Mouse (Mus musculus) myocyte (in vitro differentiated cells): ENCODE measurements around the gene Cog8. TPM values are rescaled to one million over a fixed set of nuclear protein-coding genes. Genes with fewer than 3 reads are reported as not detected.
"Not testable (repeated sequence)": the region's sequence is repeated elsewhere in the genome, so short reads cannot be mapped to it uniquely, and the experiment has no call there.

Source experiments
- H3K27me3 ChIP-seq: one replicate; pipeline ENCODE4 v1.6.1; 2011; ENCODE audit not compliant: control insufficient read depth, insufficient read depth, insufficient read length
- H3K36me3 ChIP-seq: one replicate; pipeline ENCODE4 v1.6.1; 2011; ENCODE audit not compliant: control insufficient read depth, insufficient read depth
- H3K4me2 ChIP-seq: one replicate; pipeline ENCODE4 v1.6.1; 2011; ENCODE audit warnings: low read depth, control low read depth
- H3K4me3 ChIP-seq: one replicate; pipeline ENCODE4 v1.5.1; 2011; ENCODE audit warnings: mild to moderate bottlenecking, control low read depth, moderate library complexity
- H3K79me2 ChIP-seq: one replicate; pipeline ENCODE4 v1.6.1; 2011; ENCODE audit not compliant: control insufficient read depth, insufficient read depth
- H3ac ChIP-seq: one replicate; pipeline ENCODE4 v1.6.1; 2011; ENCODE audit not compliant: control insufficient read depth, insufficient read length
- CEBPB ChIP-seq: IDR thresholded peaks from 2 replicates; pipeline ENCODE4 v1.6.1; 2011; ENCODE audit warnings: mild to moderate bottlenecking, moderate library complexity; ENCODE audit not compliant: poor library complexity, insufficient read depth, severe bottlenecking
- E2F4 ChIP-seq: IDR thresholded peaks from one replicate; pipeline ENCODE4 v1.6.1; 2011; ENCODE audit warnings: mild to moderate bottlenecking, control low read depth, moderate library complexity; ENCODE audit not compliant: insufficient read depth
- MAX ChIP-seq: IDR thresholded peaks from one replicate; pipeline ENCODE4 v1.6.1; 2011; ENCODE audit warnings: low read depth, mild to moderate bottlenecking, control low read depth
- MYOD1 ChIP-seq, 3 experiments: IDR thresholded peaks; one replicate each; pipeline ENCODE4 v1.6.1; 2011; ENCODE audit warnings: control low read depth in 2 of 3, low read depth in 2 of 3, mild to moderate bottlenecking in 2 of 3, moderate library complexity in 1 of 3; ENCODE audit not compliant: insufficient read length in 2 of 3, control insufficient read depth in 1 of 3
- MYOG ChIP-seq, 3 experiments: IDR thresholded peaks; one replicate each; pipeline ENCODE4 v1.6.1; 2011; ENCODE audit warnings: control low read depth in 2 of 3, low read depth in 2 of 3, mild to moderate bottlenecking in 2 of 3; ENCODE audit not compliant: insufficient read length in 2 of 3, control insufficient read depth in 1 of 3, insufficient read depth in 1 of 3
- POLR2A ChIP-seq: IDR thresholded peaks from one replicate; pipeline ENCODE4 v1.6.1; 2011; ENCODE audit warnings: low read depth, mild to moderate bottlenecking, control low read depth, moderate library complexity; ENCODE audit not compliant: insufficient read length
- POLR2AphosphoS2 ChIP-seq: IDR thresholded peaks from one replicate; pipeline ENCODE4 v1.6.1; 2011; ENCODE audit warnings: low read depth, control low read depth; ENCODE audit not compliant: insufficient read length
- REST ChIP-seq: IDR thresholded peaks from one replicate; pipeline ENCODE4 v1.6.1; 2011; ENCODE audit warnings: mild to moderate bottlenecking, control low read depth, moderate library complexity; ENCODE audit not compliant: insufficient read depth, insufficient read length
- SRF ChIP-seq: IDR thresholded peaks from one replicate; pipeline ENCODE4 v1.6.1; 2011; ENCODE audit warnings: low read depth; ENCODE audit not compliant: control insufficient read depth, insufficient read length
- TCF12 ChIP-seq: IDR thresholded peaks from one replicate; pipeline ENCODE4 v1.6.1; 2011; ENCODE audit warnings: mild to moderate bottlenecking, control low read depth; ENCODE audit not compliant: poor library complexity, insufficient read depth, severe bottlenecking
- TCF3 ChIP-seq: IDR thresholded peaks from one replicate; pipeline ENCODE4 v1.6.1; 2011; ENCODE audit warnings: low read depth, control low read depth; ENCODE audit not compliant: insufficient read length
- USF1 ChIP-seq: IDR thresholded peaks from one replicate; pipeline ENCODE4 v1.6.1; 2011; ENCODE audit warnings: low read depth, mild to moderate bottlenecking, control low read depth, moderate library complexity
- polyA plus RNA-seq: library from polyadenylated mRNA; unstranded; fragments of >200 nt; fragmentation: generic; extraction: Trizol; gene quantifications from one replicate; pipeline ENCODE4 v1.2.1, GENCODE M21; 2012; ENCODE audit warnings: missing spikeins

The Cog8 gene
- polyA plus RNA-seq, 1 experiment: 28.3 TPM

DNA sequence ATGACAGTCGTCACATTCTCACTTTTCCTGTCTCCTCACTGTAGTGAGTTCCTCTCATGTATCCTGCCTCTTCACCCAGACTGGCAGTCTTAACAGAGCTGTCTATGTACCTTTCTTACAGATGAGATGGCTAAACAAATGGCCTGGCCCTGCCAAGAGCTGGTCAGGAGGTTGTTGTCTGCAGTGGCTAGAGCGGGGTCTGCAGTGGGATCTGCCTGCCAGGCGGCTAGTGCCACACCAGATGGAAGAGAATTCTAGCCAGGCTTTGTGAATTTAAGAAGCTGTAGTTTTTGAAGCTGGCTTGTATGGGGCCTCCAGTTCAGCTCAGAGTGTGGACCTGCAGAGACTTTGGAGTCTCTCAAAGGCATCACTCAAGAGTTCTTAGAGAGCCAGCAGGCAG, 20.8 kb downstream of the Cog8 start:
- TF ChIP-seq USF1: no peak
- TF ChIP-seq MYOG (IDR thresholded peaks at IDR 0.05; ENCODE audit: control insufficient read depth in 1 of 3, insufficient read depth in 1 of 3, insufficient read length in 2 of 3, low read depth in 2 of 3): no peak
- no peak for TF ChIP-seq TCF3
- no peak for TF ChIP-seq MAX
- no peak for TF ChIP-seq POLR2AphosphoS2
- TF ChIP-seq POLR2A: no peak
- no peak for TF ChIP-seq MYOD1 (IDR thresholded peaks at IDR 0.05; ENCODE audit: control insufficient read depth in 1 of 3, insufficient read length in 2 of 3, low read depth in 2 of 3)
- TF ChIP-seq SRF: no peak
- no peak for TF ChIP-seq TCF12
- no peak for TF ChIP-seq REST
- no peak for TF ChIP-seq CEBPB
- no peak for TF ChIP-seq E2F4
- Histone ChIP-seq H3K27me3 (no peaks in the 10 kb centered on the region), H3K4me2 (no peak overlapping the region), H3K36me3 (peaks cover 10% of the 10 kb centered on the region), H3K4me3 (no peak overlapping the region), H3ac (no peak overlapping the region), H3K79me2 (peaks cover 34% of the 10 kb centered on the region)

DNA sequence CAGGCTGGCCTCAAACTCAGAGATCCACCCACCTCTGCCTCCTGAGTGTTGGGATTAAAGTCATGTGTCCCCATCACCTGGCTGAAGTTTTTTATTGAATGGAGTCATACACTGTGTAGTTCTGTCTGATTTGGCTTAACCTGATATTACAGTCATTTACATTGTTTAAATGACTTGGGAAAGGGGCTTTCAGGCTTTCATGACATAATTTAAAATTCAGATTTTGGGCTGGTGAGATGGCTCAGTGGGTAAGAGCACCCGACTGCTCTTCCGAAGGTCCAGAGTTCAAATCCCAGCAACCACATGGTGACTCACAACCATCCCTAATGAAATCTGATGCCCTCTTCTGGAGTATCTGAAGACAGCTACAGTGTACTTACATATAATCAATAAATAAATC, 22.9 kb downstream of the Cog8 start:
- not testable (repeated sequence) for H3K36me3 ChIP-seq, H3K4me2 ChIP-seq, H3K27me3 ChIP-seq, H3K4me3 ChIP-seq, H3ac ChIP-seq
- peaks cover 34% of the 10 kb centered on the region for H3K79me2 ChIP-seq

DNA sequence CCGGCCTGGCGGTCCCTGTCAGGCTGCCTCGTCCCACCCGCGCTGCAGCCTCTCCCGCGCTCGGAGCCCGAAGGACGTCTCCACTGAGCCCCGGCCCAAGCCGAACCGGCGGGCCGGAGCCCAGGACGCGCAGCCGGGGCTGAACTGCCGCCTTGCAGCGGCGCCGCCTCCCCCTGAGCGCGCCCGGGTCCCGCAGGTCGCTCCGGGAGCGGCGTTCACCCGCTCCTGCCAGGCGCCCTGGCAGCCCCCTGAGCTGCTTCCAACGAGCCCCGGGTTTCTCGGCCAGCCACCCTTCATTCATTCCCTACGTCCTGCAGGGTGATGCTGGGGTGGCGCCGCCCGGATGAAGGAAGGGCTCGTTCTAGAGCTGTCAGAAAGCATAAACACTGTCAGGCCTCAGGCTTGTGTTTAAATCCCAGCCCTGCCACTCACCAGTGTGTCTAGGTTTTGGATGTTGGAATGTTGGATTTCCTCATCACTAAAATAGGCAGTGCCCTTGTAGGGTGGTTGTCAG, 24.9 kb downstream of the Cog8 start:
- peak overlapping the region; percentile 74 for H3K4me2 ChIP-seq
- H3ac ChIP-seq: peak overlapping the region; percentile 82
- TF ChIP-seq CEBPB (no peak), E2F4 (no peak), POLR2AphosphoS2 (no peak), USF1 (no peak), MAX (no peak), TCF12 (no peak), TCF3 (no peak), MYOD1 (IDR thresholded peaks at IDR 0.05; ENCODE audit: control insufficient read depth in 1 of 3, insufficient read length in 2 of 3, low read depth in 2 of 3) (no peak), REST (no peak), SRF (no peak), POLR2A (no peak), MYOG (IDR thresholded peaks at IDR 0.05; ENCODE audit: control insufficient read depth in 1 of 3, insufficient read depth in 1 of 3, insufficient read length in 2 of 3, low read depth in 2 of 3) (no peak)
- no peaks in the 10 kb centered on the region for H3K36me3 ChIP-seq
- no peaks in the 10 kb centered on the region for H3K27me3 ChIP-seq
- peaks cover 34% of the 10 kb centered on the region for H3K79me2 ChIP-seq
- peak overlapping the region; percentile 35 for H3K4me3 ChIP-seq

DNA sequence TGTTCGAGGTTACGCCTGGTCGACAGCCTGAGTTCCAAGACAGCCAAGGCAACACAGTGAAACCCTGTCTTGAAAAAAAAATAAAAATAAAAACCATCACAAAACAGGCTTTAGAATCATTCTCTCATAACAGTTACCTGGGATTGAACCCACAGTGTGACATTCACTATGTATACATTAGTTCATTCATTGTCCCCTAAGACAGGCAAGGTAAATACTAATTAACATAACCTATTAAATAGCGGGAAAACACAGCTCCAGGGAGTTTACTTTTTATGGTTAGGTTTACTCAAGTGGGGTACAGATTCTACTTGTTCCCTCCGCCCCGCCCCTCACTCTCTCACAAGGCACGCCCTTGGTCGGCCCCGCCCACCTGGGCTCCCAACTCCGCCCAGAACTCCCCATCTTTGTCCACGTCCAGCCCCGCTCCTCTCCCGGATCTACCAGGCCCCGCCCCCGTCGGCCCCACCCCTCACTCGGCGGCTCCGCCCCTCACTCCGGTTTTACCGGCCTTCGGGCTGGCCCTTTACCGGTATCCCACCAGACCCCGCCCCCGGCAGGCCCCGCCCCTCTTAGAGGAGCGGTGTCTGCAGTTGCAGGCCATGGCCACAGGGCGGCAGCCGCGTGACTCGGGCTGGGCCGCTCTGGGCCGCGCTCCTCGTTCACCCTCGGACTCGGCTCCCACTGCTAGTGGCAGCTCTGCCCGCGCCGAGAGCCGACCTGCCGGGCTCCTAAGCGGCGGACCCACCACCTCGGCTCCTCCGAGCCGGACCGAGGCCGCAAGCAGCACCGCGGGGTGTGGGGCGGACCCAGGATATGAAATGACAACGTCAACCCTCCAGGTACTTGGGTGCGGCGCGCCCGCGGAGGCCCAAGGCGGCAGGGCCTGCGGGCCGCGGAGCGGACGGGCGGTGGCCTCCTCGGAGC, 25.6 kb downstream of the Cog8 start, which contains the start of gene Vps4a:
Gene Vps4a, plus strand, starts transcription at position 573 of the 927 bp plus-strand sequence.
- TF ChIP-seq MYOG (IDR thresholded peaks at IDR 0.05; ENCODE audit: control insufficient read depth in 1 of 3, insufficient read depth in 1 of 3, insufficient read length in 2 of 3, low read depth in 2 of 3): peak in 1 of 3 experiments; percentile 18
- no peak for TF ChIP-seq USF1
- TF ChIP-seq POLR2AphosphoS2: peak; percentile 80
- TF ChIP-seq SRF: peak; percentile 23
- TF ChIP-seq REST: no peak
- TF ChIP-seq POLR2A: peak; percentile 90
- no peak for TF ChIP-seq E2F4
- no peak for TF ChIP-seq TCF3
- no peak for TF ChIP-seq TCF12
- TF ChIP-seq MYOD1 (IDR thresholded peaks at IDR 0.05; ENCODE audit: control insufficient read depth in 1 of 3, insufficient read length in 2 of 3, low read depth in 2 of 3): peak in 1 of 3 experiments; percentile 16
- TF ChIP-seq CEBPB: no peak
- TF ChIP-seq MAX: no peak
- Histone ChIP-seq H3K4me3 (peak within 1 kb of the TSS; percentile 35), H3K79me2 (peaks cover 34% of the 10 kb centered on the region), H3ac (peak within 1 kb of the TSS; percentile 82), H3K27me3 (no peaks in the 10 kb centered on the region), H3K4me2 (peak within 1 kb of the TSS; percentile 74), H3K36me3 (no peaks in the 10 kb centered on the region)
